Mouse (Mus musculus) kidney, embryonic 16.5 days (tissue): ENCODE measurements at regions not wholly inside any gene's neighbourhood (a gene's known extent, or its start where the extent isn't known, plus 50 kb on each side); places are given as distances from the start of the nearest gene placed in this dataset.

Source experiments
- ATAC-seq: fragments of 200-750 bp; cut with Nextera tagmentation; 2 replicates; pipeline ENCODE4 v1.8.0; 2017; ENCODE audit warnings: moderate TSS enrichment; ENCODE audit not compliant: low FRiP score, low TSS enrichment
- H3K27ac ChIP-seq: fragments of 300-500 bp; sonication (generic); 2 replicates; pipeline ENCODE4 v1.5.1; 2014; ENCODE audit warnings: low read length
- H3K27me3 ChIP-seq: fragments of 300-500 bp; sonication (generic); 2 replicates; pipeline ENCODE4 v1.6.1; 2014; ENCODE audit warnings: low read length, control low read depth, mixed read lengths; ENCODE audit not compliant: insufficient read depth
- H3K36me3 ChIP-seq: fragments of 300-500 bp; sonication (generic); 2 replicates; pipeline ENCODE4 v1.6.1; 2014; ENCODE audit warnings: low read length, control low read depth, mixed read lengths; ENCODE audit not compliant: insufficient read depth
- H3K4me1 ChIP-seq: fragments of 300-500 bp; sonication (generic); 2 replicates; pipeline ENCODE4 v1.6.1; 2014; ENCODE audit warnings: low read length, control low read depth, mixed read lengths; ENCODE audit not compliant: insufficient read depth
- H3K4me2 ChIP-seq: fragments of 300-500 bp; sonication (generic); replicated peaks from 2 replicates; pipeline ENCODE4 v1.6.1; 2014; ENCODE audit warnings: low read depth, low read length
- H3K4me3 ChIP-seq: fragments of 300-500 bp; sonication (generic); 2 replicates; pipeline ENCODE4 v1.5.1; 2014; ENCODE audit warnings: mild to moderate bottlenecking, low read length
- H3K9ac ChIP-seq: fragments of 300-500 bp; sonication (generic); replicated peaks from 2 replicates; pipeline ENCODE4 v1.6.1; 2014; ENCODE audit warnings: low read length
- H3K9me3 ChIP-seq: fragments of 300-500 bp; sonication (generic); 2 replicates; pipeline ENCODE4 v1.6.1; 2016; ENCODE audit warnings: low read length, control low read depth
- WGBS: fragments of 180-500 bp; shearing (Covaris S2); extraction: QIAGEN DNeasy Blood & Tissue Kit; methylation state at CpG from one replicate; pipeline ENCODE4 v1.1.7; 2014; 5-methylcytosine and 5-hydroxymethylcytosine counted together

DNA sequence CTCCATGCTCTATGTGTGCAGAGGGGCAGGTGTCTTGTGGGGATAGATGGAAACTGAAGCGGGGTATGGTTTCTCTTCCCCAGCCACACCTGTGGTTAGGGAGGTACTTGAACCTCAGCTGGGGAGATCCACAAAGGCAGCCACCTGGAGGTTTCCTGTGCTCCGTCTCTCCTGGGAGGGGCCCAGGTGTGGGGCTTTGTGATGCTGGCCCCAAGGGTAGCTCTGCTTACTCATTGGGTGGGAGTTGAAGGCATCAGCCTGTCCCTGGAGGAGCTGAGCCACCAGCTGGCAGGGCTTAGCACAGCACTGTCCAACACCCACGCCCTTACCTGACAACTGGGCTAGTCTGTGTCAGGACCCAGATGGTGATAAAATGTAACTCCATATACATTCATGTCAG is 81.4 kb downstream of the Lhx2 start:
- 38% methylated on average over 3 of the region's 3 CpGs for WGBS
- Histone ChIP-seq H3K4me2 (no peak overlapping the region), H3K4me3 (no peak overlapping the region), H3K27ac (no peak overlapping the region), H3K36me3 (no peaks in the 10 kb centered on the region), H3K27me3 (no peaks in the 10 kb centered on the region), H3K9ac (no peak overlapping the region), H3K4me1 (peaks cover 11% of the 10 kb centered on the region), H3K9me3 (no peaks in the 10 kb centered on the region)
- ATAC-seq = no peak

GRCm38 (mm10) chr2:38422406-38422805 is 83.3 kb downstream of the Lhx2 start:
- no peak for ATAC-seq
- H3K36me3 ChIP-seq = no peaks in the 10 kb centered on the region
- WGBS = 78% methylated on average over 3 of the region's 3 CpGs
- H3K9ac ChIP-seq = no peak overlapping the region
- no peak overlapping the region for H3K27ac ChIP-seq
- H3K4me1 ChIP-seq = peaks cover 11% of the 10 kb centered on the region
- no peak overlapping the region for H3K4me2 ChIP-seq
- no peaks in the 10 kb centered on the region for H3K27me3 ChIP-seq
- H3K9me3 ChIP-seq = no peaks in the 10 kb centered on the region
- no peak overlapping the region for H3K4me3 ChIP-seq

- Histone ChIP-seq H3K9ac (no peak overlapping the region), H3K4me3 (no peak overlapping the region), H3K4me2 (no peak overlapping the region), H3K4me1 (peaks cover 11% of the 10 kb centered on the region), H3K9me3 (no peaks in the 10 kb centered on the region), H3K27ac (no peak overlapping the region), H3K27me3 (no peaks in the 10 kb centered on the region), H3K36me3 (no peaks in the 10 kb centered on the region)
- no peak for ATAC-seq
- 29% methylated on average over 7 of the region's 7 CpGs for WGBS
These were observed 84.8 kb downstream of the Lhx2 start for GRCm38 (mm10) chr2:38423886-38424277.

- peak overlapping the region; percentile 23; the same call in 1 of the 2 replicates for H3K4me2 ChIP-seq
- H3K27me3 ChIP-seq = no peaks in the 10 kb centered on the region
- H3K27ac ChIP-seq = no peak overlapping the region
- H3K4me3 ChIP-seq = no peak overlapping the region
- peak; percentile 65 for ATAC-seq
- WGBS = 4% methylated on average over 21 of the region's 22 CpGs
- H3K9me3 ChIP-seq = no peaks in the 10 kb centered on the region
- H3K36me3 ChIP-seq = no peaks in the 10 kb centered on the region
- peaks cover 11% of the 10 kb centered on the region for H3K4me1 ChIP-seq
- no peak overlapping the region for H3K9ac ChIP-seq
These were observed 85.3 kb downstream of the Lhx2 start for GRCm38 (mm10) chr2:38424278-38424931.

DNA sequence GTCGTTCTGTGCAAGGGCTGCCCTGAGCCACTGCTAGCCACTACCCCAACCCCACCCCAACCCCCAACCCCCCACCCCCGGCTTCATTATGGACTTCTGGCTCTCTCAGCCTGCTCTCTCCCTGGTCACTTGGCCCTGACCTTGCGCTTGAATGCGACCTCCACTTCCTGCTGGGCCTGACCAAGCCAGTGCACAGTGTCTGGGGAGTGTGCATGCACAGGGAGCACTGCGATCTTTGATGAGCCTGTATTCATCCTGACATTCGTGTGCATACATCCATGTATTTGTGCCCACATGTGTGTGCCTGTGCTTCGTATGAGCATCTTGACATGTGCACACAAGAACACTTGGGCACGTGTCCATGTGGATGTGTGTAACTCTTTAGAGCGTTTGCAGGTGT is 85.9 kb downstream of the Lhx2 start:
- peaks cover 11% of the 10 kb centered on the region for H3K4me1 ChIP-seq
- 0 out of 2 replicates have a peak overlapping the region, but pooled peaks have one; percentile 23 for H3K4me2 ChIP-seq
- H3K9me3 ChIP-seq = no peaks in the 10 kb centered on the region
- WGBS = 27% methylated on average over 9 of the region's 9 CpGs
- no peak overlapping the region for H3K27ac ChIP-seq
- H3K36me3 ChIP-seq = no peaks in the 10 kb centered on the region
- no peaks in the 10 kb centered on the region for H3K27me3 ChIP-seq
- no peak for ATAC-seq
- H3K9ac ChIP-seq = no peak overlapping the region
- no peak overlapping the region for H3K4me3 ChIP-seq

DNA sequence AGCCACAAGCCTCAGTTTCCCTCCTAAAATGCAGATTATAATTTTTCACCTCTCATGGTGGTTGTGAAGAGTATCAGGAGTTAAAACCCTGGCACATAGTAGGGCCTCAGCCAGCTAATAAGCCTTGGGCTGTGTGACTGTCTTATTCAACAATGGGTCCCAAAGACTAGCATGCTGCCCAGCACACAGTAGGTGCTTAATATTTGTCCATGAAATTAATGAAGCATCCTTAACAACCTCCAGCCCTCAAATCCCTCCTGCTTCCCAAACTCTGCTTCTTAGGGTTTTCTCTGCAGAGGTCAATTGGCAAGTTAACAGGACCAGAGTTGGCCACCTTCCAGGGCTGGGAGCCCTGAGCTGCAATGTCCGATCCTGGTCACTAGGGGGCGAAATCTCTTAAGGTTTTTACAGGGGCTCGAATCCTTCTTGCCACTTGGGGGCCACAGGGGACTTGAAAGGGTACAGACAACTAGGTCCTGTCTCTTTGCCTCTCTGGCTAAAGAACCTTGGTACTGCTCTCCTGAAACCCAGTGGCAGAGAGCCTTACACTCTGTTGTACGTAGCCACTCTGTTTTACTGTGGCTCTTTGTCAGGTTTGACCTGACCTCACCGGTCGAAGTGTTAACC is 81.6 kb upstream of the Nek6 start:
- Histone ChIP-seq H3K27ac (no peak overlapping the region), H3K4me3 (no peak overlapping the region), H3K27me3 (no peaks in the 10 kb centered on the region), H3K9me3 (no peaks in the 10 kb centered on the region), H3K9ac (no peak overlapping the region), H3K4me2 (no peak overlapping the region), H3K36me3 (no peaks in the 10 kb centered on the region), H3K4me1 (no peaks in the 10 kb centered on the region)
- WGBS = 37% methylated on average over 6 of the region's 6 CpGs
- ATAC-seq = no peak

GRCm38 (mm10) chr2:38431546-38431945 is 79.9 kb upstream of the Nek6 start:
- 71% methylated on average over 5 of the region's 5 CpGs for WGBS
- Histone ChIP-seq H3K27me3 (no peaks in the 10 kb centered on the region), H3K9ac (no peak overlapping the region), H3K4me1 (no peaks in the 10 kb centered on the region), H3K9me3 (no peaks in the 10 kb centered on the region), H3K4me3 (no peak overlapping the region), H3K36me3 (no peaks in the 10 kb centered on the region), H3K27ac (no peak overlapping the region), H3K4me2 (no peak overlapping the region)
- ATAC-seq = no peak

DNA sequence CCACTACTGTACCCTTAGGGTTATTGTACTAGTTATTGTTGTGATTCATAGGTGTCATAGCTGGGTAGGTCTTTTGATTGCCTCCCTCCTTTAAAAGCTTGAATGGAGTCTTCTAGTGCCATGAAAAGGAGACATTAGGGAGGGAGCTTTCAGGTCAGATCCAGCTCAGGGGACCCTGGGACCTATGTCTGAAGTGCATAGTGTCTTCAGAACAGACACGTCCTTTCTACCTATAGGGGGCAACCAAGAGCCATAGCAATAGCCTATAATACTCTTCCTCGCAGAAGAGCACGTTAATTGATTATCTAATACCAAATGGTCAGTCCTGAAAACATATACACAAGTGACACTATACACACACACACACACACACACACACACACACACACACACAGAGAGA is 77.7 kb upstream of the Nek6 start:
- Histone ChIP-seq H3K4me3 (no peak overlapping the region), H3K4me1 (no peaks in the 10 kb centered on the region), H3K4me2 (no peak overlapping the region), H3K9me3 (no peaks in the 10 kb centered on the region), H3K36me3 (no peaks in the 10 kb centered on the region), H3K9ac (no peak overlapping the region), H3K27me3 (no peaks in the 10 kb centered on the region), H3K27ac (no peak overlapping the region)
- no peak for ATAC-seq
- 19% methylated on average over 3 of the region's 3 CpGs for WGBS

DNA sequence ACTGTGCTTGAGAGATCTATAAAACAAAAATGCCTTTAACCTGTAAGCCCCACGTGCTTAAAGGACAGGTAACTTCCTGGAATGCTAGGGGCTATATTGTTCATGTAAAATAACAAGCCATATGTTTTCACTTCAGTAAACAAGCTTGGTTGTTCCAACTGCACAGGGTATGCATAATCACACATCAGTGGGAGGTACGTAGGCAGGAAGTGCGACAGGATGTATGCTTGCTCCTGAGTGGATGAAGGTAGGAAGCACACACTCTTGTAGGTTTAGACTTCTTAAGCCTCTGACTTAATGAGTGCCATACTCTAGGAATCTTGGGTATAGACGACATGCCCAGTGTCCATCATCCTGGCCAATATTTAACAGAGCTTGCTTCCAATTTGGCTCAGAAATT is 74.7 kb upstream of the Nek6 start:
- H3K4me2 ChIP-seq = no peak overlapping the region
- WGBS = 66% methylated on average over 4 of the region's 4 CpGs
- H3K9ac ChIP-seq = no peak overlapping the region
- no peaks in the 10 kb centered on the region for H3K9me3 ChIP-seq
- no peak for ATAC-seq
- H3K4me3 ChIP-seq = no peak overlapping the region
- no peaks in the 10 kb centered on the region for H3K4me1 ChIP-seq
- H3K36me3 ChIP-seq = no peaks in the 10 kb centered on the region
- H3K27me3 ChIP-seq = no peaks in the 10 kb centered on the region
- no peak overlapping the region for H3K27ac ChIP-seq

DNA sequence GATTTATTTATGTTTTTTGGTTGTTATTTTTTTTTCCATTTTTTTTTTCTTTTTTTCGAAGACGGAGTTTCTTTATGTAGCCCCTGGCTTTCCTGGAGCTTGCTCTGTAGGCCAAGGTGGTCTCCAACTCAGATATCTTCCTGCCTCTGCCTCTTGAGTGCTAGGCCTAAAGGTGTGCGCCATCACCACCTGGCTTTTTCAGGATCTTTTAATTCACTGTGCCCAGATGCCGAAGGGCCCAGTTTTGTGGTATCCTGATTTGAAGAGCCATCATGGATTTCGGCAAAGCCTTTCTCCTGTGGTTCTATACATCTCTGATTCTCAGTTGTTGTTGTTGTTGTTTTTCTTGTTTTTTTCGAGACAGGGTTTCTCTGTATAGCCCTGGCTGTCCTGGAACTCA is 72.3 kb upstream of the Nek6 start:
- Histone ChIP-seq H3K4me1 (no peaks in the 10 kb centered on the region), H3K9me3 (no peaks in the 10 kb centered on the region), H3K36me3 (no peaks in the 10 kb centered on the region), H3K27me3 (no peaks in the 10 kb centered on the region), H3K9ac (no peak overlapping the region), H3K27ac (no peak overlapping the region), H3K4me2 (no peak overlapping the region), H3K4me3 (no peak overlapping the region)
- WGBS = 91% methylated on average over 6 of the region's 6 CpGs
- no peak for ATAC-seq
